Mouse (Mus musculus) left cerebral cortex, postnatal 10 days (tissue): ENCODE data around the gene Lrguk. TPM values are rescaled to one million over a fixed set of nuclear protein-coding genes. Genes with fewer than 3 reads are reported as not detected.

Experiments used
- DNase-seq, 2 experiments: peaks; one replicate each; pipeline ENCODE4 v3.0.0; 2021 to 2022; ENCODE audit warnings: low spot score in 2 of 2, mixed read lengths in 1 of 2; ENCODE audit errors: extremely low spot score in 1 of 2
- intact Hi-C: fragments of 180-260 bp; cut with DNase I; formaldehyde crosslinking; loops from one replicate; pipeline ENCODE4 v1.15.1; 2025
- total RNA-seq, 2 experiments: library from RNA; stranded (reverse); gene quantifications; 2 replicates each; pipeline ENCODE4 v1.2.3; 2021

The Lrguk gene
- total RNA-seq, 2 experiments from 2014 or later = 3.4 to 3.7 TPM

DNA sequence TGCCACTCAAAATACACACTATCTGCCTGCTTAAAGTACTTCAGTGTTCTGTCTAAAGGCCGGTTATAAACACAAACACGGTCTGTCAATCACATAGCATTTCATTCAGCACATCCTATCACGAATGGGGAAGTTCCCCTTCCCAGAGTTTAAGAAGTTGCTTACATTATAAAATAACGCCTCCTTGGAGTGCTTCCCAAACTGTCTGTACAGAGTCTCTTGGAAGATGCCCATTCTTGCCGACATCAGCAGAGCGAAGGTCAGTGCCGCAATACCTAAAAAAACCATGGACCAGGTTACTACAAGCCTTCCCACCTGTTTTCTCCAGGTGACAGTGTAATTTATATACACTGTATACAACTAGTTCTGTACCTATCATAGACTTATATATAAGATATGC lies 132.3 kb downstream of the Lrguk start:
- no peak for DNase-seq
- intact Hi-C loops = no loop called here

- intact Hi-C loops = no loop called here
- no peak for DNase-seq
These were observed 133.4 kb downstream of the Lrguk start for GRCm38 (mm10) chr6:34162607-34163006.

DNA sequence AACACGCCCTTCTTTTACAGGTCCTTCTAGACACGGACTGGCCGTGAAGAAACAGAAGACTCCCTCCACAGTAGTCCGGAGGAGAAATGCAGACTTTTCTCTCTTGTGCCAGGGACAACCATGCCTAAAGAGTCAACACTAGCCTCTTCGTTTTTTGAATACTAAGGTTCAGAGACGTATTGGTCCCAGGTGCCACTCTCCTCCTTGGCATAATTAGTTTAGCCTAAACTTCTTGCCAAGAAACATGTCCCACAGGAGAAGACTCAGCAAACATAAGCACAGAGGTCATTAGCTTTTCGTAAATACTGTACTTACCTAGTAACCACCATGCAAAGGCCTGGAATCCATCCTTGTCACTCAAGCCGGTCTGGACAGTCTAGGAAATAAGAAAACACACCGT lies 133.8 kb downstream of the Lrguk start:
- no peak for DNase-seq
- intact Hi-C loops = no loop called here

DNA sequence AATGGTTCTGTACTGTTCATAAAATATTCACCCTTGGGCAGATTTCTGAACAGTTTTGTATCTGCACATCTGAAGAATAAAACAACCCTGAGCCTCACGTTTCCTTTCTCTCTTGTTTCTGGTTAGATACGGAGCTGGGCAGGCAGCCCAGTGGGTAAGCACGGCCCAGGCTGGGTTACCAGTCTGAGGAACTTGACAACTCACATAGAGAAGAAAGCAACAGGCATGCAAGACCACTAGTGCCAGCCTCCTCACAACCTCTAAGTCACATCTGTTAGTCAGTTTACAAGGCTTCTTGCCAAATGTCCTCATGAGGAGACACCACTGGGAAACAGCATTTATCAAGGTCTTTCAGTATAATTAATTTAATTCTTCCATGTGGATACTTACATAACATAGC lies 139.6 kb downstream of the Lrguk start:
- intact Hi-C loops = no loop called here
- no peak for DNase-seq

DNA sequence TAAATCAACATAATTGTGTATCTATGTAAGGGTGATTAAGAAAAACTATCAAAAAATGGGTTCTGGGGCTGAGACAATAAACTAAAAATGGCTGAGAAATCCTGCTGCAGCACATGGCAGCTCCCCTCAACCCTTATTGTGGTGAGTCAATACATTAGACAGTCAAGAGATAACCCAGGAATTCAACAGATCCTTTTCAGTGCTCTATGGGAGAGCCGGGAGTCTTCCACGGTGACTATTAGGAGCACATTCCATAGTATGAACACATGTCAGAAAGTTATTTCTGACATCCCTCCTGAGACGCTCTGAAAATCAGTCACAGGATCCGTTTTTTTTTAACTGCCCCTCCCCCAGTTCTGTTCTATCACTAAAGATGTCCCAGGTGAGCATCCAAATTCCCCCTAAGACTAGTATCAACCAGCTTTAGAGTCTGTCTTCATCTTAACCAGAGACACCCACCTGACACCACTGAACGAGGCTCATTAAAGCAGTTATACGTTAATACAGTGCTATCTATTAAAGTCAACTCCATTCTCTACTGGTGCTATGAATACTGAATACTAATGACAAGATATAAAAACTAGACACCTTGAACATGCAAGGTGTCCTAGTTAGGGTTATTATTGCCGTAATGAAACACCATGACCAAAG lies 141.7 kb downstream of the Lrguk start:
- intact Hi-C loops = no loop called here
- DNase-seq = no peak

GRCm38 (mm10) chr6:34171748-34172457 lies 142.7 kb downstream of the Lrguk start:
- DNase-seq = no peak
- intact Hi-C loops = no loop called here

DNA sequence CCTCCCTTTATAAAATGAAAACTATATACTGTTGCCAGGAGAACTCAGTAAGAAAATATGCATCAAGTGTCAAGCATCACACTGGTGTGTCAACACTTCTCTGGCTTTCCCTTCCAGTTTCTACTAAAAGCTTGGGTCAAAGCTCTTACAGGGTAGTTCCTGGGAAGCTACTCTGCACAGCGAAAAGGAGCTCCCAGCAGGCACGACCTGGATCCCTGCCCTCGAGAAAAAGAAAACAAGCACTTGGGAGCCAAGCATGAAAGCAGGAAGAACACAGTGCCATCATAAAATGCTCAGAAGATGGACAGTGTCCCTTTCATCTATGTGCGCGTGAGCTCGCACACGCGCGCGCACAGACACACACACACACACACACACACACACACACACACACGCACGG lies 144.0 kb downstream of the Lrguk start:
- intact Hi-C loops = no loop called here
- DNase-seq = no peak

GRCm38 (mm10) chr6:34174715-34175114 lies 145.5 kb downstream of the Lrguk start:
- intact Hi-C loops = no loop called here

GRCm38 (mm10) chr6:34176111-34176863 lies 147.0 kb downstream of the Lrguk start:
- no peak for DNase-seq
- intact Hi-C loops = no loop called here

More at GRCm38 (mm10) chr6:34174715-34175114, 145.5 kb downstream of the Lrguk start:
- DNase-seq = no peak

DNA sequence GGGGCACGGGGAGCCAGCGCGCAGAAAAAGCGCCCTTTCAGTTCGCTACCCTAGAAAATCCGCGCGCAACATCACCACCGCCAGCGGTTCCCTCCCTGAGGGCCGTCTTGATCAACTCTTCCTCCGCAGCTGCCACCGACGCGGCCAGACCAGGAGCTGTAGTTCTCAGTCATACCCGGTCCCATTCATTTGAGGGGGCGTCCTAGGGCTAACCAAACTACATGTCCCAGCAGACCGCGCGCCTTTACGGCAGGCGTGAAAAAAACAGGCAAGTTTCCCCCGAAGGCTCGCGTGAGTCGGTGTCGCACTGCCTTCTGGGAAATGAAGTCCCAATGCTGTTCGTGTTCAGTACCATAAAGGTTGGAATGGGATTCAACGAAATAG lies 147.6 kb downstream of the Lrguk start, which contains the start of gene Slc35b4:
Slc35b4 (minus strand) TSS at position 248 of the 384 bp plus-strand sequence.
- intact Hi-C loops = no loop called here
- peak; percentile 95 to 96 for DNase-seq

GRCm38 (mm10) chr6:34179007-34179406 lies 149.8 kb downstream of the Lrguk start:
- no peak for DNase-seq
- intact Hi-C loops = no loop called here

GRCm38 (mm10) chr6:34179911-34180310 lies 150.7 kb downstream of the Lrguk start:
- intact Hi-C loops = no loop called here
- DNase-seq = no peak

DNA sequence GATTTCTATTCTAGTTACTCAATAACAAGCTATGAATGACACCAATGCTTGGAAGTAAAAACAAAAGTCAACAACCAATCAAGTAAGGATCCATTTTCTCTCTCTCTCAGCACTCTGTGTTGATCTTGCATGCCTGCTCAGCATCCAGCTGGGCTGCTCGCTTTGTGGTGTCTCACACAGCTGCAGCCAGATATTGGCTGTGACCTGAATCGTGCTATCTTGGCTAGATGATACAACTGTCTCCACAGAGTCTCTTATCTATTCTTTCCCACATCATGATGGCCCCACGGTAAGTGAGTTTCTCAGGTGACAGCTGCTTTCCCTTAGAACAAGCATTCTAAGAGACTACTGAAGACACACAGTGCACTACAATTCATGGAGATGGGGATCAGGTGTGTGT lies 152.7 kb downstream of the Lrguk start:
- DNase-seq = no peak
- intact Hi-C loops = no loop called here

- intact Hi-C loops = no loop called here
- DNase-seq = no peak
These were observed 154.1 kb downstream of the Lrguk start for GRCm38 (mm10) chr6:34183326-34183725.

Other genes starting within 250 kb of the Lrguk start
- 10 to 100 TPM; 42.1 to 42.7 TPM for gene Slc35b4, start 147.7 kb downstream of the Lrguk start, total RNA-seq